Mouse (Mus musculus): ENCODE results near the gene 1810009J06Rik.
"Not testable (repeated sequence)": the region's sequence is repeated elsewhere in the genome, so short reads cannot be mapped to it uniquely, and the experiment has no call there.

1810009J06Rik gene

DNA sequence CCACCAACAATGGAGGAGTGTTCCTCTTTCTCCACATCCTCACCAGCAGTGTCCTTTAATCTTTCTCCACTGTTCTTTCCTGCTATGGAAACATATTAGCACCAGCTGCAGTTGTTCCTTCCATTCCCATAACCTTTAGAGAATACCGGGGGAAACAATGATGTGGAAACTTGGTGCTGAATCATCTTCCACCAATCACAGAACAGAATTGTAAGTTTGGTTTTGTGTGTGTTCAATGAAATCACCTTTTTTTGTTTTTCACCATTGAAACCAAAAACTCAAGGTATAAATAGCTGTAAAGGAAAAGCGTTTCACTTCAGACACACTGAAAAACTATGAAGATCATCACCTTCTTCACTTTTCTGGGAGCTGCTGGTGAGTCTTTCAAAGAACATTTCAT, at the start of gene 1810009J06Rik:
Gene 1810009J06Rik (plus strand): TSS at position 301 of the 400 bp plus-strand sequence.
- not testable (repeated sequence) for DNase-seq (ENCODE audit: low spot score in 2 of 2)

DNA sequence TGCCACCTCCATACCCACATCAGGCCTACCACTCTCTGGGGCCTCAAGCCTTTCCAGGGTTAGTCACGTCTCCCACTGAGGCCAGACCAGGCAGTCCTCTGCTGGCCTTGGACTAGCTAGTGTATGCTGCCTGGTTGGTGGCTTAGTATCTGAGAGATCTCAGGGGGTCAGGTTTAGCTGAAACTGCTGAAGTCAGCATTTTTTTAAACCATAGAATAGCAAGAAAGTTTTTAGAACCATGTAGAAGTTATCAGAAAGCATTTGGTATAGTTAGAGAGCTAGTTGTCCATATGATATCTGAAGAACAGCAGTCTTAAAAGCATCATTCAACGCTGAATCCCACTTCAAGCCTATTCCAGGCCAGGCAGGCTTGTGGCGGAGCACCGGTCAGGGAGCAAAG, 44.6 kb upstream of the 1810009J06Rik start:
- no peak for DNase-seq (ENCODE audit: low spot score in 2 of 2)

DNA sequence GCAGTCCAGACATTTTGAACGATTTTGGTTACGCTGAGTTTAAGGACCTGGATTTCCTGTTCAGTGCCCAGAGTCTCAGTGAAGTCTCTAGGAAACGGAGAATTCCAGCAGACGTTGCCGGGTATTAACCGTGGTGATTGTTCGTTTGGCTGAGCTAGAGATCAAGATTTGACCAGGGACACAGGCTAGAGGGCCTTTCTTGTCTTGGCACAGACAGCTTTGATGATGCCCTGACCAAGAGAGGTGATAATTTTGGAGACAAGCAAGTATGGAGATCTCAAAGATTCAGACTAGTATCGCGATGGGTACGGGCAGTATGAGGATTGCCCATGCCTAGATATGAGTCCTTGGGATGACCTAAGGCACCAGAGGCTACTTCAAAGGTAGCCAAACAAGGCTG, 24.1 kb upstream of the 1810009J06Rik start, which contains the start of gene 1700074P13Rik:
Gene 1700074P13Rik (minus strand): TSS at position 101 of the 400 bp plus-strand sequence.
- DNase-seq (ENCODE audit: low spot score in 2 of 2): no peak

DNA sequence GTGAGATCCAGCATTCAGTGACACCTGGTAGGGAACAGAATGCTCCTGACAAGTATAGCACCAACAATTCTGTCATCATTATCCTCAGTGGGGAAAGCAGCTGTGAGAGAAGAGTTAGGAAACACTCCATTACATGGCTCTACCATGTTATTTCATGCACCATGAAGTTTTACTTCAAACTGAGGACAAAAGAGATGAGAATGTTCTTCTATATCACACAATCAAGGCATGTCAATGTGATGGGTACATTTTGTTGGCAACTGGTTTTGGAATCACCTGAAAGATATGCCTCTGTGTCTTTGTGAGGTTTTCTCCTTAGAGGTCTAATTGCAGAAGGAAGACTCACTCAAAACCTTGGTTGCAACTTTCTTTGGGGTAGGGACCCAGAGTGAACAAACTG, 12.8 kb upstream of the 1810009J06Rik start, which contains the start of gene Gm4744:
Gene Gm4744 (minus strand): TSS at position 101 of the 400 bp plus-strand sequence.
- DNase-seq (ENCODE audit: low spot score in 2 of 2): no peak

DNA sequence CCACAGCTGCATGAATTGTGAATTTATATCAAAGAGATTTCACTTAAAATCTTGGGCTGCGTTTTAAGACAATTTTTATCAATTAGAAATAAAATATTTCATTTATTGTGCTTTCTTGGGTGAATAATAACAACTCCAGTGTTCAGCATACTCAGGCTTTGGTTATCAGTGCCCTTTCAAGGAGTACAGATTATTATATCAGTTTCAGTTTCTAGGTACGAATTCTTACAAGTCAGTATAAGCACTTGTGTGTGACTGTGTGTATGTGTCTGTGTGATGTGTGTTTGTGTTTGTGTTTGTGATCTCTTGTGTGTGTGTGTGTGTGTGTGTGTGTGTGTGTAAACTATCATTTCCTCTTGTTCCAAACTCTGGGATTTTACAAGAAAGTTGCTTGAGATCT, 10.8 kb upstream of the 1810009J06Rik start:
- DNase-seq (ENCODE audit: low spot score in 2 of 2): no peak

DNA sequence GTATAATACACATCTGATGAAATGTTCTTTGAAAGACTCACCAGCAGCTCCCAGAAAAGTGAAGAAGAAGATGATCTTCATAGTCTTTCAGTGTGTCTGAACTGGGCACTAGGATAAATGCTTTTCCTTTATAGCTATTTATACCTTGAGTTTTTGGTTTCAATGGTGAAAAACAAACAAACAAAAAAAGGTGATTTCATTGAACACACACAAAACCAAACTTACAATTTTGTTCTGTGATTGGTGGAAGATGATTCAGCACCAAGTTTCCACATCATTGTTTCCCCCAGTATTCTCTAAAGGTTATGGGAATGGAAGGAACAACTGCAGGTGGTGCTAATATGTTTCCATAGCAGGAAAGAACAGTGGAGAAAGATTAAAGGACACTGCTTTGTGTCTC, 34.8 kb downstream of the 1810009J06Rik start, which contains the start of gene Gm2663:
Gene Gm2663 (minus strand): TSS at position 101 of the 400 bp plus-strand sequence.
- not testable (repeated sequence) for DNase-seq (ENCODE audit: low spot score in 2 of 2)

DNA sequence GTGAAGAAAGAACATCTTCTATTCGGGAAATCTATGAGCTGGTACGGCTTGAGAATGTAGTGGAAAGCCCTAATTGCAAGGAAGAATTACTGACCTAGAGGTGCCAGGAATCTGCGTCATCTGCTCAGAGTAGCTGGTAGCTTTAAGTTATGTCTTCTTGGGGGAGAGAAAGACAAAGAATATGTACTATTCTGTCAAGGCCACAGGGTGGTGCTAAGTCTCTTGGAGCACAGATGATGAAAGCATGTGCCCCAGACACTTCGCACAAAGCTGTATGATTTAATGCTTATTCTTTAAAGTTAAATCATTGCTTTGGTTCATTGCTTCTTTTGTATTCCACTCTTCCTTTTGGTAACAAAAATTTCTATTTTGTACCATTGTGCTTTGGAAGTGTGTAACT, 50.5 kb downstream of the 1810009J06Rik start:
- no peak for DNase-seq (ENCODE audit: low spot score in 2 of 2)

Data from frontal cortex, postnatal 10 days (tissue).